Mouse (Mus musculus): ENCODE measurements around the gene Tmem45a.
"Not testable (repeated sequence)": the region's sequence is repeated elsewhere in the genome, so short reads cannot be mapped to it uniquely, and the experiment has no call there.

Gene Tmem45a

DNA sequence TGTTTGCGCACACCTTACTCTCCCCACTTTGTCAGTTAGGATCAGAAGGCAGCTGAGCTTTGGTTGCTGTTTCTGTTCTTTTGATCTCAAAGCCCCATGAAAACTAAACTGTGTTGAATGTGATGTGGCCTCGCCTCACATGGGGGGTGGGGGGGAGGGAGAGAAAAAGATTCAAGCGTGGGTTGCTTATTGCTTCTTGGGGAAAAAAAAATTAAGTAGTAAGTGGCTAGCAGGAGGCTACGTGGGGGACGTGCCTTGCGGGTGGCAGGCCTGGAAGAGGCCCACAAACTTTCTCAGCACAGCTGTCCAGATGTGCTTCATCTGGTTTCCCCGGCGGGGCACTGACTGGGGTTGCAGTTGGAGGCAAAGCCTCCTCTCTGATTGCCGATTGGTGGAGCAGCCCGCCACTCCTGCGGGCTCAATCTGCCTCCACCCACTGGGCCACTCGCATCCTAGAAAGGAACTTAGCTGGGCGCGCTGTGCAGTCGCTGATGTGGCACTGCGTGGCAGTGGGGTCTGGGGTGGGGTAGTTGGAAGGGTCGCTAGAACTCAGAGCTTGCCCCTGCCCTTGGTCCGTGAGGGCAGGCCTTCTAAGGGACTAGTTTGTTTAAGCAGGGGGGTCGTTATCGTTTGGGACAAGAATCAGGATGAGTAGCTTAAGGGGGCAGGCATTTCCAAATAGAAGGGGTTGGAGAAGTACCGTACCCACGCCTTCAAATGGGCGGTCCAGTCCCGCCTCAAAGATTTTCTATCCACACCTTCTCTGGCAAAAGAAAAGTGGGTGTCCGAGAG, at the start of gene Tmem45a:
Gene Tmem45a, minus strand, starts transcription at position 343 of the 792 bp plus-strand sequence.
- DNase-seq (ENCODE audit: low spot score): no peak

DNA sequence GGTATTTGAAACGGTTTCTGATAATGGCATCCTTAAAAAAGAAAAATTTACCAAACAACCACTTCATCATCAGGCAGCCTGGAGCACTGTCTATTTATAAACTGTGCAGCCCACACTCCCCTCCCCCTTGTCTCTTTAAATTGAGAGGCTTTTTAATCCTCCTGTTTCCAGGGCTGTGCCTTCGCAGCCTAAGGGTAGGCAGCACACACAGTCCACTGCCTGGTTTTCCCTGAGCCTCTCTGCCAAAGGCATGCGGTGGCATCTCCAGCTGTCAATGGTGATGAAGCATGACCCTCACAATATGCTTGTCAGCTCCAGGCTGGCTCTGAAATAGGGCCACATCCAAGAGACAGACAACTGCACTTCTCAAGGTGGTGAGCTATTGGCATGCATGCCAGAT, 42.1 kb upstream of the Tmem45a start, which contains the start of gene Lnp1:
Gene Lnp1, minus strand, starts transcription at position 39 of the 400 bp plus-strand sequence.
- no peak for DNase-seq (ENCODE audit: low spot score)

DNA sequence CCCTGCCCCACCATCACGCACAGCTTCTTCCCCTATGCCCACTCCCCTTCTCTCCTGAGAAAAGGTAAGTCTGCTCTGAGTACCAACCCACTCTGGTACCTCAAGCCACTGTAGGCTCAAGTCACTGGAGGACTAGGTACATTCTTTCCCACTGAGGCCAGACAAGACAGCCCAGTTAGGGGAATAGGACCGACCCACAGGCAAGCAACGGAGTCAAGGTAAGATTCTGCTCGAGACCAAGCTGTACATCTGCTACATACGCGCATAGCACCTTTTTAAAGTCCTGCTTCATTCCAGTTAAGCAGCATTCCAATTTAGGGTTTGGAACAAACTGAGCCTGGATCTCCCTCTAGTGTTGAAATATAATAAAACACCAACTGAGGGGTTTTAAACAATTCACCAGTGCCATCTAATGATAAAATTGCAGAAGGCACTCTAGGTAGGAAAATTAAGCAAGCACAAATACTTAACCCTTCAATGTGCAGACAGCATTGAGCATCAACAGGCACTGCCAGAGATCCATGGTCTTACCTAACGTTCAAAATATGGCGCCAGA, 34.2 kb upstream of the Tmem45a start:
- no peak for DNase-seq (ENCODE audit: low spot score)

DNA sequence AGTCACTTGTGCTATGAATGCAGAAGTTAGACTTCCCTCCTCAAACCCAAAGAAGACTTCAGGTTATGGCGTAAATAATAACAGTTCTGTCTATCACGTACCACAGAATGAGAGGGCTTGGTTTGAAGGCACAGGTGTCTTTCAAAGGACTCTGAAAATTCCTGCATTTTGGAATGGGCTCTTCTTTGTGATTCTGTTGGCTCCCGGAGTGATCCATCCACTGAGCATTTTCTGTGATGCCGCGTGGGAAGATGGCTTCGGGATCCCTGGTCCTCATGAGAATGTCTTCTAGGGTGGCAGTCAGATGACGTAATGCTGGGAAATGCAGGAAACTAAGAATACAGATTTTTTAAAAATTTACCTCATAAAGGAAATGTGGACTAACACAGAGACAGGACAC, 31.3 kb upstream of the Tmem45a start:
- no peak for DNase-seq (ENCODE audit: low spot score)

DNA sequence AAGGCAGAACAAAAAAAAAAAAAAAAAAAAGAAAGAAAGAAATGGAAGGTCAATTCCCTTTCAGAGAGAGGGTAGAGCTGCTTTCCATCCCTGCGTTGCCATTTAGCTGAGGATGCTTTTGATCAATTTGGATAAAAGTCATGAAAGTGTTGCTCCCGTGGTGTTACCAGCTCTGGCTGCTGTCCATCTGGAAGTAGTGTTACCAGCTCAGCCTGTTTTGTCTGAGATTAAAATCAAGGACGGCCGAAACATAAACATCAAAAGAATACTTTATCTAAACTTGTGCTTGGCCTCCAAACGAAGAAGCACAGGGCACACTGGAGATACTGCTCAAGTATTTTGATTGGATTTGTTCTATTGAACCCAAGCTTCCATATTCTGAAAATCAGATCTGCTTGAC, 23.0 kb upstream of the Tmem45a start:
- DNase-seq (ENCODE audit: low spot score): no peak

DNA sequence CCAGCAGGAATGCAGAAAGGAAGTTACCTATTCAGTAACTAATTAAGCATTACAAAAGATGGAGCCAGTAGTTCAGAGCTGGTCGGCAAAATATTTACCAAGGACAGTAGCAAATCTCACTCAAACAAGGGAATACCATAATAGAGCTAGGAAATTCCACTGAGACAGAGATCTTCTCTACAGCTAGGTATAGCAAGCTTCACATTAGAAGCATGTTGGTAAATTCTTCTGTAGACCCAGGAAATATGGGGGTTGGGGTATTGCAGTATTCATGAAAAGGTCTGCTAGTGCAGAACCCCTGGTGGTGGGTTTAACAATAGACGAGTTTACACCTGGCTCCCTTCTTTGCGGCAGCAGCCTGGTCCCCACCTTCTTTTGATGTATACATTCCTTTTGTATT, 16.2 kb upstream of the Tmem45a start:
- DNase-seq (ENCODE audit: low spot score): not testable (repeated sequence)

DNA sequence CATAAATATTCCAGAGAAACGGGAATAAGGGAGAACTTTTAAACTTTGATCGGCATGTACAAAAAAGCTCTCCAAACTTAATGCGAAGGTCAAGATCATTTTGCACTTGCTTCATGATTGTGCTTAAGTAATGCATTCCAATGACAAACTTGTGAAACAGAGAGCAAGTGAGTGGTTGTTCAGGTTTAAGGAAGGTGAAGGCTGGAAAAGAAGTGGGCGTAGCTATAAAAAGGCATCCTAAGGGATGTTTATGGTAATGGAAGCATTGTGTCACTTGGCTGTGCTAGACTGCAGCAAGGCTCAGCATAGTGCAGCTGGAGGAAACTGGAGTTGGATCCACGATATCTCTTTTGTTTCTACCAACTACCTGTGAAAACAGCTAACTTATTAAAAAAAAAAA, 5.6 kb upstream of the Tmem45a start:
- no peak for DNase-seq (ENCODE audit: low spot score)

DNA sequence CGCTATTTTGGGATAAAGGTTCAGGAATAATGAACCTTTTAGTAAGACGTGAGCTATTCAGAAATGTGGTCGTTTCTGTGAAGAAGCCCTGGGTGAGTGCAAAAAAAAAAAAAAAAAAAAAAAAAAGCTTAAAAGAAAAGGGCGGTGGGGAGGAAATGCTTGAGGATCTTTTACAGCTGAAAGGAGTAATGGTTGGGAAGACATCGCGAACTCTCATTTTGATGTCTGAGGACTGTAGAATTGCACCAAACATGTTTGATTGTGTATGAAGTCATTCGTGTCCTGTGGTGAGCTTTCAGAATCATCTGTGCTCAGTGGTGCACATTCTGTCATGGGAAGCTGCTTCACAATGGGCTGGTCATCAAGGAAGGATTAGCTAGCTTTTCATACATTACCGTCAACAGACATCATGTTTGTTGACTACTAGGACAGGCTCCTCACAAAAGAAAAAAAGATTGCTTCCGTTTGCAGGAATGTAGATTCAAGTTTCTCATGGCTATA, 700 bp upstream of the Tmem45a start:
- no peak for DNase-seq (ENCODE audit: low spot score)

DNA sequence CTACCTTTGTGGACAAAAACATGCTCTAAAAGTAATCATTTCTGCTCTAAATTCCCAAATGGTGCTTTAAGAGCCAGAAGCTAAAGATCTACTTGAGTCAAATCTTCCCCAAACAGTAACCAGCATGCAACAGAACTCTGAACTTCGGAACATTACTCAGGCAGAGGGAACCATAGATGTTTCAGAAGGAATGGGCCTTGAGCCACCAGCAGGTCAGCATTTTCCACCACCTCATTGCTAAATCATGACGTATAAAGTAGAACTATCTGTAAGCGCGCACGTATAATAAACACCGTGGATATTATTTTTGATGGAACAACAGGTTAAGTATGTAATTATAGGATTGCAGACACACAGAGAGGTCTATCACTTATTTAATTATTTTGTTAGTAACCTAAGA, 1.2 kb downstream of the Tmem45a start:
- no peak for DNase-seq (ENCODE audit: low spot score)

DNA sequence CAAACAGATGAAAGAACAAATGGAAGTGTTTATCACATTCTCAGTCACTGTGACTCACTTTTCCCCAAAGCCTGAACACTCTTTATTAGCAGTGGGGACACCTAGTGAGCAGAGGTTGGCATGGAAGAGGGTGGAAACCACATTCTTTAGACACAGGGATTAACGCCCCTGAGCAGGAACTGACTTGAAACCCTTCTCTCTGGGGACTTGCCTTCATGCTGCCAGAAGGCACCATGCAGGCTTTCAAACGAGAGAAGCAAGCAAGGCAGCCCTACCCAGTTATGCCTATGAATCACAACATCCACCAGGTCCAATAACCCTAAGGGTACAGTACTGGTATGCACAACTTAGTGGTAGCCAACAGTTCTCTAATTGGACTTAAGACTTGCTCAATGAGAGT, 12.6 kb downstream of the Tmem45a start:
- DNase-seq (ENCODE audit: low spot score): no peak

DNA sequence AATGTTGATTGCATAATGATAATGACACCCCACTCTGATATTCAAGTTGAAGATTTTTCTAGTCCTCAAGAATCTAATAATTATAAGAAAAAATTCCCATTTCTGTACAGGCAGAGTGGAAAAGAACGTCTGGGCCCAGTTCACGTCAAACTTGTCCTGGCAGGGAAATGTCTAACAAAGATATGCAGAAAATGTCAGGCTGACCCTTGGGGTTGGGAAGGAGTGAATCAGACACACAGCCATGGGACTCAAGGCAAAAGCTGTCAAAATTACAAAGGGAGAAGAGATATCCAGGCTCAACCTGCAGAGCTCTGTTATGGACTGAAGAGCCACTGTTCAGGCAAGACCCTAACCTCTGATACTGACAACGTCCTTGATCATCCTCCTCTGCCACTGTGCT, 15.5 kb downstream of the Tmem45a start:
- DNase-seq (ENCODE audit: low spot score): no peak

DNA sequence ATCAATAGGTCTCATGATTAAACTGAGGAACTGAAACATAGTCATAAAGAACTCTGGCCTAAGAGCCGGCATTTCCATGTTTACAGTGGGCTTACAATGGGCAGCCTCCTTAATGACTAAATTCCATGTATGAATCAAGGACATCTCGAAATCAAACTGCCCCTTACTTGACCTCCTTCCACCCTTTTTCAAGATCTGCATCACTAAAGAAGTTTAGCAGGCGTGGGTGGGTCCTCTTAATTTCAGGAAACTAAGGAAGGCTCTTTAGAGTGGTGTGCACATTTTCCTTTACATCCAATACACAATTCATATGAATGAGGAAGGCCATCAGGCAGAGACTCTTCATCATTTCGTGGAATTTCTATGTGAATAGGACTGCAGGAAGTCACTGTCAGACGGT, 17.6 kb downstream of the Tmem45a start:
- DNase-seq (ENCODE audit: low spot score): no peak

DNA sequence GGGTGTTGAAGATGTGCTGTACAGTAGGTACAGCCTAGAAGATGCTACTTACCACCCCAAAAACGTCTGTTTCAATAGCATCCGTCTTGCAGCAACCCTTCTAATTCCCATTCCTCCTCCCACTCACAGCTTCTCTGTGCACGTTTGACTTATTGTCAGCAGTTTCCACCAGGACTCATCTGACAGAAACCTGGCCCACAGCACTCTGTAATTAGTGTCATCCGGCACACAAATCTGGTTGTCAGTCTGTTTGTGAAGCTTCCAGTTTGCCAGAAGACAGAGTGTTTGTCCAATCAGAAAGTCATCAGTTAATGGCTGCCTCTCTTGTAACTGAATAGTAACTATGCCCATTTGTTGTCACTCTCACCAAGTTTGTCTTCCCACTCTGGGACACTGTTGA, 18.4 kb downstream of the Tmem45a start:
- no peak for DNase-seq (ENCODE audit: low spot score)

DNA sequence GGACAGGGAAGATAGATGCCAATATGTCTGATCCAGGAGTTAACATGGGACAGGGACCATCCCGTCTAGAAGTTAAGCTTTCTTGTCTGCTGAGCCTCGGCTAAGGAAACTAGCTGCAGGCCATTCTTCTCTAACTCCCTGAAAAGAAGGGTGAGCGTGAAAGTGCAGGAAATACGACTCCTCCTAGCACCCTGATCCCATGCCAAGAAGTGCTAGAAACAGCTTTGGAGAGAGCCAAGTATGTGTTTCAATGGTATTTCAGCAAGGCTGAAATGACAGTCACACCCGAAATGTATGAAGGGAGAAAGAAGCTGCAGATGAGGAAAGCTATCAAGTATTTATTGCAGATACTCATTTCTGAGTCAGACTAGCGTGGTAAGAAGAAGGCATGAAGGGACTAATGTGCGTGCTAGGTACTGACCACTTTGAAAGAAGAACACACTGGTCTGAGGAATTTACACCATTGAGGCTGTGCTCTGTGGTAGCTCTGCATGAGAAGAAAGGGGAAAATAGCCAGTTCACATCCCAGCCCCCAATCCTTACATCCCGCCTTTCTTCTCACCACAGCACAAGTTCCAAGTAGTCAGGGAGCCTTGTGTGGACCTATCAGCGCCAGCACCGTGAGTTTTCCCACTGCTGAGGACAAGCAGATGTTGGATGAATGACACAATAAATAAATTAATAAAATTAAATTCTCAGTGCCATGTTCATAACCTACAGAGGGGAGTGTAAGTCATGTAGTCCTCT, 33.0 kb downstream of the Tmem45a start:
- no peak for DNase-seq (ENCODE audit: low spot score)

DNA sequence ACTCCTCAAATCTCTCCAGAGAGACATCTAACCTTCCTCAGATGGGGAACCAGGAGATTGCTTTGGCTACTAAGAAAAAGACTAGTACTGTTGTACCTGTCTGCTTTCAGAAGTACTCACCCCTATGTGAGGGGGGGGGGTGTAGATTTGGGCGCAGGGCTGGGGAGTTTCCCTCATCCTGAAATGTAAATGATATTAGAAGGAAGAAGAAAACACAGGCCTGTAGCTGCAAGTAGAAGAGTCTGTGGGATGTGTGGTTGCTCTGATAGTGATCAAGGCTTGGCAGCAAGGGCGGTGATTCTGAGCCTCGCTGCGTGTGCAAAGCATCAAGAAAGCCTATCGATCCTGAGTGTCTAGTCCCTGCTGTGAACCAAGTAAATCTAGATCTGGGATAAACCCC, 43.0 kb downstream of the Tmem45a start:
- DNase-seq (ENCODE audit: low spot score): no peak

DNA sequence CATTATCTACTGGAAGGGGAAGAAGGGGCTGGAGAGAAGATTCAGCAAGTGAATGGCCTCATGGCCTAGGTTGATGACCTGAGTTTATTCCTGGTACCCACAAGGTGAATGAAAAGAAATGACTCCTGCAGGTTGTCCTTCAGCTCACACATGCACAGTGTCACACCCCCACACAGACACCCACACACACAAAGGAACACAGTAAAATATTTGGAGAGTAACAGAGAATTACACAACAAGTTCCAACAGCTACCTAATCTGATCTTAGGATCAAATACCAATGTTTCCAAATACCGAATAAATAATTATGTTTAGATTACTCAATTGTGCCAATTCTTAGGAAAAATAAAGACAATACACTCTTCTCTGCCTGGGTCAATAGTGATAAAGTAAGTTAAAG, 52.7 kb downstream of the Tmem45a start:
- DNase-seq (ENCODE audit: low spot score): no peak

DNA sequence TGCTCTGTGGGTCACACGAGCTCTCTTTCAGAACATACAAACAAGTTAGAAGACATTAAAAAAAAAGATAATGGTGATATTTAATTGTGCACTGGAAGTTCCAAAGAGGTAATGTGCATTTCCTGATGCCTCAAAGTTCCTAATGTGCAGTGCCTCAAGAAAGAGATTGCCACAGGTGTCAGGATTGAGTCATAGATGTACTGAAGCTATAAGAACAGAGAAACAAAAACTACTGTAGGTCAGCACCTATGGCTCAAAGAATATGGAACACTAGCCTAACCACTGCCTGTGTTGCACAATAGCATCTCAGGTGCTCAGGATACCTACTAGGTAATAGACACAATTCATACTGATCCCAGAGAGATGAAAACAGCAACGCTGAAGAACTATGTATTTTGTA, 54.0 kb downstream of the Tmem45a start:
- no peak for DNase-seq (ENCODE audit: low spot score)

DNA sequence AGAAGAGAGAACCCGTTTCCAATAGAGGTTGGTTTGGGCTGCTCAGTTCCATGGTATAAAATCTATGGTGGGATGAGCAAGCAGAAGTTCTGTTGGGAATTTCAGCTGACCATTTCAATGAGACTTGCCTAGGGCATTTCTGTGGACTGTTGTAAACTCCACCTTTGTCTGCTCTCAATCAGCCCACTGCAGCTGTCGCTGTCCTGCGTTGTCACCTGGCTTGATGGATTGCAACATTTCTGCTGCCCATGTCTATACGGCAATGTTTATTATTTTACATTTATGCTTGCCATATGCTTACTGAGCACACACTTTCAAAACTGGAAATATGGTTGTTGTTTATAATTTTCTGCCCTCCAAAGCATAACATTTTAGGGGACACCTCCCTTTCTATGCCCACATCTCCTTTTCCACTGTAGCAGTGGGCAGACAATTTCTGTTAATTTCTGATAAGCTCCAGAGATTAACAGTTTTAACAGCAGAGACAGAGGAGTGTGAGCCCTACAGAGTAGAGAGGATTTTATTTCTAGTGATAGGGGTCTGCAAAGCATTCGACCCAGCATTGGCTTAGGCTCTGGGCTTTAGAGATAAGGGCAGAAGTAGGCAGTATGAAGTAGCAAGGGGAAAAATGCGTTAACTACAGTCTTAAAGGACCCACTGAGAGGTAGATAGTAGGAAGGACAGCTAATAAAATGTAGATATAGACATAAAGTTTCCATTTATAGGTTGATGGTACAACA, 84.4 kb downstream of the Tmem45a start:
- no peak for DNase-seq (ENCODE audit: low spot score)

DNA sequence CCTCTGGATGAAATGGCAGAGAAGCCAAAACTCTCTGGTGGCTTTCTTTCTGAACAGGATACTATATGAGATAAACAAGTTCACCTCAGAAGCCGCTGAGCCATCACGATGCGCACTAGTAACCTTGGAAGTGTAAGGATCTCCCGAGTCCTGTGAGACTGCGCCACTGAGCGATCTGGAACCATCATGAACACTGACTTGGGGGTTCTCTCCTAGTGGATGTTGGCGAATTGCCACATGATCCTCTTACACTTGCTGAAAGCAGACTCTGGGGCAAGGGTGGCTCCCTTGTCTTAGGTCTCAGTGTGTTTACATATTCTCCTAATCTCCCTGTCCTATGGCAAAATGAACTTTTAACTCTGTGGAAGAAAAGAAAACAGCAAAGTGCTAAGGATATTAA, 85.0 kb downstream of the Tmem45a start:
- DNase-seq (ENCODE audit: low spot score): no peak

DNA sequence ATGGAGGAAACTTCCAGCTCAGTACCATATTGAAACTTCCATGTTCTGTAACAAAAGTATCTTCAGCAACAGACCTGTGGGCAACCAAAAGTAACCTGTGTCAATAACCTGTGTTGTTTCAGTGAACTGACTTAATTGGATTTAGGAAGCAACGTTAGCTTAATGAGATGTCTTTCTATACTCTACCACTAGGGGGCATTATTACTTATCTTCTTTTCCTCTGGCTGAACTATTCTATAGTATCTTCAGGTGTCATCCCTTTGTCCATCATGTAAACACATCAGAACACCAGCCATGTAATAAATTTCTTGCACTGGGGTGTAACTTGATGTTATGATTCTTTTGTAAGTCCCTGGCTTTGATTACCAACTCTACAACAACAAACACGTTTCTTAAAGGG, 85.5 kb downstream of the Tmem45a start:
- DNase-seq (ENCODE audit: low spot score): no peak

DNA sequence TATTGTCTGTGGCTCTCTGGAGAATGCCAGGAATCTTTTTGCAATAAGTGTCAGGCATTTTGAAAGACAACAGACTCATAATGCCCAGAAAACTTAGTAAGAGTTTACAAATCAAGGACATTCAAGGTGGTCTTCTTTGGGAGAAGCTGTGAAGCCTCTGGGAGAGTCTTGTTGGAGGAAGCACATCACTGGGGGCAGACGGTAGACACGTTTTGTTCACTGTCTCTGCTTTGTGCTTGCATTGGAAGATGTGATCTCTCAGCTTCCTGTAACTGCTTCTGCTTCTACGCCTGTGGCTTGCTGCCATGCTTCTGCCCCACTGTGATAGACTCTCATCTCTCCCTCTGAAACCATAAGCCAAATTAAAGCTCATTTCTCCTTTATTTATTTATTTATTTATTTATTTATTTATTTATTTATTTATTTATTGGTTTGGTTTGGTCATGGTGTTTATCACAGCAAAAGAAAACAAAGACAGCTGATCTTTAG, 86.4 kb downstream of the Tmem45a start:
- no peak for DNase-seq (ENCODE audit: low spot score)

DNA sequence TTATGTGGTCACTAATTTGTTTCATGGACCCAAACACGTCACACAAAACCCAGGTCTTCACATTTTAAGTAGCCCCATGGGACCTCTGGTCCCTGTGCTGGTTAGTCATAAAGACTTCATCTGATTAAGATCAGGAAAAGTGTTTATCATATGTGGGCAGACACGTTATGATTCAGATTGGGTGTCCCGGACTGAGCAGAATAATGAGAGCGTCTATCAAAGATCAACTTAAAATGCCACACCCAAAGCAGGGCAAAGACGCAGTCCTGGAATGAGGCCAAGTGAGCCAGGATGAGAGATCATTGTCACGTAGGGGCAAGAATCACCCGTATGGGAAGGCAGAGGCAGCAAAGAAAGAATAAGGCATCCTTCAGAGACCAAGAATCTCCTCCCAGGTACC, 87.1 kb downstream of the Tmem45a start:
- no peak for DNase-seq (ENCODE audit: low spot score)

Measured in spleen, adult 12 weeks (tissue).